Mouse (Mus musculus) brain, embryonic 14.5 days (tissue): Measurements from ENCODE around the gene Clec16a.

Source experiments
- CTCF ChIP-seq: fragments of 200-500 bp; IDR thresholded peaks from 2 replicates; pipeline ENCODE4 v1.5.1; 2012; ENCODE audit warnings: inconsistent platforms, mild to moderate bottlenecking, moderate library complexity, borderline replicate concordance; ENCODE audit not compliant: insufficient read depth, insufficient read length; ENCODE audit errors: extremely low read depth
- POLR2A ChIP-seq: fragments of 200-500 bp; IDR thresholded peaks from 2 replicates; pipeline ENCODE4 v1.6.1; 2012; ENCODE audit warnings: mild to moderate bottlenecking, inconsistent platforms, borderline replicate concordance; ENCODE audit not compliant: poor library complexity, insufficient read depth, insufficient read length, severe bottlenecking; ENCODE audit errors: extremely low read depth

DNA sequence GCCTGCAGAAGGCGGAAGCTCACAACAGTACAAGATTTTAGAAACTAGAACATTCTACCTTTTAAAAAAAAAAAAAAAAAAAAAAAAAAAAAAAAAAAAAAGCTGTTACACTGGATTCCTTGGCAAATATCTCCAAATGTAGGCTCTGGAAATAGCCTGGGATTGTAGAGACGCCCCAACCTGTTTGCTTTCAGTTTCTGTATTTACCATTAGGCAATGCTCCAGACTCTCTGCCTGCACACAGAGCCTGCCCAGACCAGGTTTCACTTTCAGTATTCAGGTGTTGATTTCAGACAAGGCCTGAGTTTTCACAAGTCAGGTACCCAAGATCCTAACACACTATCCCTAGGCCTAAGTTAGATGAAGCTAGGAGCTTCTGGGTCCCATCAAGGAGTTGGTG, 195.9 kb downstream of the Clec16a start:
- TF ChIP-seq POLR2A (no peak), CTCF (no peak)
